Mouse (Mus musculus): ENCODE results near the gene Dgki. TPM values are rescaled to one million over a fixed set of nuclear protein-coding genes. Genes with fewer than 3 reads are reported as not detected.

Gene Dgki
- polyA plus RNA-seq, 1 experiment from 2014 or later, result 0.18 TPM

DNA sequence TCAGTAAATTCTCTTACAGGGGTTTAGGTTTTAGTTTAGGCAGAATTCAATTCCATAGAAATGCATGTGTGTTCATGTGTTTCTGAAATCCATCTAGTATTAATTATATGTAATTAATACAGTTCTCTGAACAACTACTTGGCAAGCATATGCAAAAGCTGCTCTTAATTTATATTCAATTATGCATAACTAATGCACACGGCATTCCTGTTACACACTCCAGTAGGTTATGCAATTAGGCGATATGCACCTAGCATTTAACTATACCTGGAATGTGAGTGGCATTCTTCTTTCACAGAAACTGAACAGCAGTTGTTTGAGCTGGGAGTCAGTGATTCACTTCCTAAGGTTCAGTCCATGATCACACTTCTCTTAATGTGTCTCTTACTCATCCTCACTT lies 370.2 kb downstream of the Dgki start:
- no peaks in the 10 kb centered on the region for H3K4me1 ChIP-seq (replicated peaks; ENCODE audit: control insufficient read depth, insufficient read depth, low read length)
- DNase-seq (ENCODE audit: low spot score) (no peak), ATAC-seq (replicated peaks; ENCODE audit: low FRiP score) (no peak)
- no peaks in the 10 kb centered on the region for H3K36me3 ChIP-seq (ENCODE audit: control insufficient read depth, insufficient read depth, low read length)
- no peaks in the 10 kb centered on the region for H3K9me3 ChIP-seq (ENCODE audit: control insufficient read depth, low read length)
- no peak overlapping the region for H3K4me3 ChIP-seq (ENCODE audit: low read depth, low read length)
- no peaks in the 10 kb centered on the region for H3K27me3 ChIP-seq (replicated peaks; ENCODE audit: control insufficient read depth, insufficient read depth, low read length)
- H3K9ac ChIP-seq (ENCODE audit: low read depth, low read length), result no peak overlapping the region
- WGBS, result 93% methylated on average over 2 of the region's 2 CpGs
- H3K4me2 ChIP-seq, result no peak overlapping the region
- no peak overlapping the region for H3K27ac ChIP-seq (ENCODE audit: low read depth, low read length)

DNA sequence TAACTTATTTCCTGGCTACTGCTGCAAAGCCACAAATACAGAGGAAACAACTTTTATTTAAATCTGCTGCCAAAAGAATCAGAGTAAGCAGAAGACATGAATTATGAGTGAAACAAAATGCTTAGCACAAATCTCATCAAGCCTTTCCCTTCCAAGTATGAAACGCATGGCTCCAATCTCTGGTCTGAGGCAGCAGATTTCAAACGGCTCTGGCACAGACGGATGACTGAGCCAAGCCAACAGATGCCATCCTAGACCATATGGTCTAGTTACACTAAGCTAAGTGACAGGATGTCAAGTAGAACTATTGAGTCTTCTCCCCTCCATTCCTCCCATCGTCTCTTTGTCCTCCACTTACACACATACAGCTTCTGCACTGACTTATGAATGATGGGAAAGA lies 373.5 kb downstream of the Dgki start:
- no peaks in the 10 kb centered on the region for H3K9me3 ChIP-seq (ENCODE audit: control insufficient read depth, low read length)
- no peak overlapping the region for H3K9ac ChIP-seq (ENCODE audit: low read depth, low read length)
- DNase-seq (ENCODE audit: low spot score) (no peak), ATAC-seq (replicated peaks; ENCODE audit: low FRiP score) (no peak)
- H3K4me3 ChIP-seq (ENCODE audit: low read depth, low read length), result no peak overlapping the region
- H3K4me2 ChIP-seq, result no peak overlapping the region
- H3K27ac ChIP-seq (ENCODE audit: low read depth, low read length), result no peak overlapping the region
- H3K4me1 ChIP-seq (replicated peaks; ENCODE audit: control insufficient read depth, insufficient read depth, low read length), result no peaks in the 10 kb centered on the region
- no peaks in the 10 kb centered on the region for H3K36me3 ChIP-seq (ENCODE audit: control insufficient read depth, insufficient read depth, low read length)
- WGBS, result 59% methylated on average over 4 of the region's 4 CpGs
- no peaks in the 10 kb centered on the region for H3K27me3 ChIP-seq (replicated peaks; ENCODE audit: control insufficient read depth, insufficient read depth, low read length)

DNA sequence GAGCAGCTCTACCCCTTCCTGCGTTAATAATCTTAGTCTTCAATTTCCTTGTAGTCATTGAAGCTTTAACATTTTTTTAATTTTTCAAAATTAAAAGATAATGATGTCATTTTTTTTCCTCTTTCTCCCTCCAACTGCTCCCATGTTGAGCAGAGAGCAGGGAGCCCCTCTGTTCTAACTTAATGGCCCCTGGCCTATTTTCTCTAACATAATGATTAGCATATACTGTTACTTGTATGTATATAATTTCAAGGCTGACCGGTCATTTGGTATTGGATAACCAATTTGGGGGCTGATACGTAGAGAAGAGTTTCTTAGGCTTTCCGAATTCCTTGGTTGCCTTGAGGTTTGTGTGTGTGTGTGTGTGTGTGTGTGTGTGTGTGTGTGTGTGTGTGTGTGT lies 378.0 kb downstream of the Dgki start:
- Histone ChIP-seq H3K4me2 (no peak overlapping the region), H3K27ac (ENCODE audit: low read depth, low read length) (no peak overlapping the region), H3K36me3 (ENCODE audit: control insufficient read depth, insufficient read depth, low read length) (no peaks in the 10 kb centered on the region), H3K9ac (ENCODE audit: low read depth, low read length) (no peak overlapping the region), H3K4me1 (replicated peaks; ENCODE audit: control insufficient read depth, insufficient read depth, low read length) (no peaks in the 10 kb centered on the region), H3K4me3 (ENCODE audit: low read depth, low read length) (no peak overlapping the region), H3K27me3 (replicated peaks; ENCODE audit: control insufficient read depth, insufficient read depth, low read length) (no peaks in the 10 kb centered on the region), H3K9me3 (ENCODE audit: control insufficient read depth, low read length) (no peaks in the 10 kb centered on the region)
- DNase-seq (ENCODE audit: low spot score) (no peak), ATAC-seq (replicated peaks; ENCODE audit: low FRiP score) (no peak)
- WGBS, result 90% methylated on average over 4 of the region's 4 CpGs

GRCm38 (mm10) chr6:36911586-36911985 lies 388.4 kb downstream of the Dgki start:
- Histone ChIP-seq H3K4me2 (no peak overlapping the region), H3K27me3 (replicated peaks; ENCODE audit: control insufficient read depth, insufficient read depth, low read length) (no peaks in the 10 kb centered on the region), H3K4me3 (ENCODE audit: low read depth, low read length) (no peak overlapping the region), H3K9ac (ENCODE audit: low read depth, low read length) (no peak overlapping the region), H3K36me3 (ENCODE audit: control insufficient read depth, insufficient read depth, low read length) (no peaks in the 10 kb centered on the region), H3K9me3 (ENCODE audit: control insufficient read depth, low read length) (no peaks in the 10 kb centered on the region), H3K27ac (ENCODE audit: low read depth, low read length) (no peak overlapping the region), H3K4me1 (replicated peaks; ENCODE audit: control insufficient read depth, insufficient read depth, low read length) (no peaks in the 10 kb centered on the region)
- WGBS, result 80% methylated on average over 6 of the region's 6 CpGs
- DNase-seq (ENCODE audit: low spot score), result no peak
- ATAC-seq (replicated peaks; ENCODE audit: low FRiP score), result no peak

- Histone ChIP-seq H3K9me3 (ENCODE audit: control insufficient read depth, low read length) (no peaks in the 10 kb centered on the region), H3K4me1 (replicated peaks; ENCODE audit: control insufficient read depth, insufficient read depth, low read length) (no peaks in the 10 kb centered on the region; the same call in 1 of the 2 replicates), H3K36me3 (ENCODE audit: control insufficient read depth, insufficient read depth, low read length) (no peaks in the 10 kb centered on the region), H3K4me3 (ENCODE audit: low read depth, low read length) (no peak overlapping the region), H3K9ac (ENCODE audit: low read depth, low read length) (no peak overlapping the region), H3K27me3 (replicated peaks; ENCODE audit: control insufficient read depth, insufficient read depth, low read length) (no peaks in the 10 kb centered on the region), H3K27ac (ENCODE audit: low read depth, low read length) (no peak overlapping the region), H3K4me2 (no peak overlapping the region)
- WGBS, result 71% methylated on average over 3 of the region's 3 CpGs
- no peak for DNase-seq (ENCODE audit: low spot score)
- ATAC-seq (replicated peaks; ENCODE audit: low FRiP score), result no peak
Observed at GRCm38 (mm10) chr6:36907191-36907590, 392.8 kb downstream of the Dgki start.

DNA sequence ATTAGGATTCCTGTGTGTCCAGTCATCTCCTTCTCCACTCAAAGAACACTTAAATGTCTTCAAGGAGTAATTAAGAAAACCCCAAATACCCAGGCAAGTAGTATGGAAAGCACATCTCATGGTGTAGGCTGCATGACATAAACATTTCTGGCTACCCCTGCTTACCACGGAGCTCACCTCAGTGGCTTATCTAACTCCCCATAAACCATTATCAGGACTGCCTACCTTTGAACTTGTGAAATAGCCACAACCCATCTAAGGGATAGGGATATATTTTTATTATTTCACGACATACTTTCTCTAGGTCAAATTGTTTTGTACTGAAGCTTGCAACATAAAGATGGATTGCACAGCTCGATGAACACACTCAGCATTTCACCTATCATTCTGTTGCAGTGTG lies 394.0 kb downstream of the Dgki start:
- no peaks in the 10 kb centered on the region for H3K27me3 ChIP-seq (replicated peaks; ENCODE audit: control insufficient read depth, insufficient read depth, low read length)
- no peak for ATAC-seq (replicated peaks; ENCODE audit: low FRiP score)
- no peaks in the 10 kb centered on the region for H3K9me3 ChIP-seq (ENCODE audit: control insufficient read depth, low read length)
- no peak overlapping the region for H3K4me3 ChIP-seq (ENCODE audit: low read depth, low read length)
- H3K27ac ChIP-seq (ENCODE audit: low read depth, low read length), result no peak overlapping the region
- no peak overlapping the region for H3K4me2 ChIP-seq
- no peaks in the 10 kb centered on the region; the same call in 1 of the 2 replicates for H3K4me1 ChIP-seq (replicated peaks; ENCODE audit: control insufficient read depth, insufficient read depth, low read length)
- no peak for DNase-seq (ENCODE audit: low spot score)
- WGBS, result 52% methylated on average over 3 of the region's 3 CpGs
- H3K9ac ChIP-seq (ENCODE audit: low read depth, low read length), result no peak overlapping the region
- no peaks in the 10 kb centered on the region for H3K36me3 ChIP-seq (ENCODE audit: control insufficient read depth, insufficient read depth, low read length)

GRCm38 (mm10) chr6:36904911-36905310 lies 395.1 kb downstream of the Dgki start:
- Histone ChIP-seq H3K4me3 (ENCODE audit: low read depth, low read length) (no peak overlapping the region), H3K9me3 (ENCODE audit: control insufficient read depth, low read length) (no peaks in the 10 kb centered on the region), H3K4me2 (no peak overlapping the region), H3K36me3 (ENCODE audit: control insufficient read depth, insufficient read depth, low read length) (no peaks in the 10 kb centered on the region), H3K9ac (ENCODE audit: low read depth, low read length) (no peak overlapping the region), H3K27ac (ENCODE audit: low read depth, low read length) (no peak overlapping the region), H3K4me1 (replicated peaks; ENCODE audit: control insufficient read depth, insufficient read depth, low read length) (no peaks in the 10 kb centered on the region; the same call in 1 of the 2 replicates), H3K27me3 (replicated peaks; ENCODE audit: control insufficient read depth, insufficient read depth, low read length) (no peaks in the 10 kb centered on the region)
- ATAC-seq (replicated peaks; ENCODE audit: low FRiP score) (no peak), DNase-seq (ENCODE audit: low spot score) (no peak)
- WGBS, result 84% methylated on average over 5 of the region's 5 CpGs

DNA sequence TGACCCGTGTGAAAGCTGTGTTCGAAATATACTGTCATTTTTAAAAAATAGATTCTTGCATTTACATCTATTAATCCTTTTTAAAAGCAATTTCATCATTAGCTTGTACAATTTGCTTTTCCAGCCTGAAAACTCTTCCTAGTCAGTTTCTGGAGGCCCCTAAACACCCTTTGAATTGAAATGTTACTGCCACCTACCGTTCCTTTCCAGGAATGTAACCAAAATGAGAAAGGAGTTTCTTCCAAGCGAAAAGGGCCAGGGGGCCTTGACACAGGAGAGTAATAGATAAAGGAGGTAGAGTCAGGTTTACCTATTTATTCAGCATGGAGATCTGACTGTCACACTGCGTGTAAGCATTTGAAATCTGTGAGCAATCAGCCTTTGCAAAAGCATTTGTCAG lies 396.2 kb downstream of the Dgki start:
- no peak overlapping the region for H3K9ac ChIP-seq (ENCODE audit: low read depth, low read length)

GRCm38 (mm10) chr6:36903159-36903794 lies 396.7 kb downstream of the Dgki start:
- no peaks in the 10 kb centered on the region for H3K36me3 ChIP-seq (ENCODE audit: control insufficient read depth, insufficient read depth, low read length)
- no peak for DNase-seq (ENCODE audit: low spot score)
- H3K4me1 ChIP-seq (replicated peaks; ENCODE audit: control insufficient read depth, insufficient read depth, low read length), result no peaks in the 10 kb centered on the region; the same call in 1 of the 2 replicates
- H3K4me2 ChIP-seq, result no peak overlapping the region
- H3K27ac ChIP-seq (ENCODE audit: low read depth, low read length), result no peak overlapping the region
- WGBS, result 55% methylated on average over 8 of the region's 8 CpGs
- ATAC-seq (replicated peaks; ENCODE audit: low FRiP score), result no peak
- H3K9me3 ChIP-seq (ENCODE audit: control insufficient read depth, low read length), result no peaks in the 10 kb centered on the region
- no peak overlapping the region for H3K4me3 ChIP-seq (ENCODE audit: low read depth, low read length)
- H3K9ac ChIP-seq (ENCODE audit: low read depth, low read length), result no peak overlapping the region
- H3K27me3 ChIP-seq (replicated peaks; ENCODE audit: control insufficient read depth, insufficient read depth, low read length), result no peaks in the 10 kb centered on the region

More for the DNA sequence above, 396.2 kb downstream of the Dgki start:
- no peaks in the 10 kb centered on the region; the same call in 1 of the 2 replicates for H3K4me1 ChIP-seq (replicated peaks; ENCODE audit: control insufficient read depth, insufficient read depth, low read length)
- ATAC-seq (replicated peaks; ENCODE audit: low FRiP score) (no peak), DNase-seq (ENCODE audit: low spot score) (no peak)
- H3K27me3 ChIP-seq (replicated peaks; ENCODE audit: control insufficient read depth, insufficient read depth, low read length), result no peaks in the 10 kb centered on the region
- 31% methylated on average over 5 of the region's 5 CpGs for WGBS
- no peak overlapping the region for H3K27ac ChIP-seq (ENCODE audit: low read depth, low read length)
- H3K4me2 ChIP-seq, result no peak overlapping the region
- no peaks in the 10 kb centered on the region for H3K9me3 ChIP-seq (ENCODE audit: control insufficient read depth, low read length)
- no peaks in the 10 kb centered on the region for H3K36me3 ChIP-seq (ENCODE audit: control insufficient read depth, insufficient read depth, low read length)
- H3K4me3 ChIP-seq (ENCODE audit: low read depth, low read length), result no peak overlapping the region
